Mouse (Mus musculus) heart, embryonic 16.5 days (tissue): ENCODE measurements at regions not wholly inside any gene's neighbourhood (a gene's known extent, or its start where the extent isn't known, plus 50 kb on each side); places are given as distances from the start of the nearest gene placed in this dataset.

Experiments
- ATAC-seq: fragments of 200-750 bp; cut with Nextera tagmentation; replicated peaks from 2 replicates; pipeline ENCODE4 v1.8.0; 2017; ENCODE audit warnings: moderate number of reproducible peaks; ENCODE audit not compliant: insufficient read depth, low FRiP score; ENCODE audit errors: extremely low read depth
- H3K27ac ChIP-seq: fragments of 300-500 bp; sonication (generic); 2 replicates; pipeline ENCODE4 v1.5.1; 2014; ENCODE audit warnings: mild to moderate bottlenecking, low read length, control low read depth, moderate library complexity
- H3K27me3 ChIP-seq: fragments of 300-500 bp; sonication (generic); 2 replicates; pipeline ENCODE4 v1.6.1; 2014; ENCODE audit warnings: low read length, mixed read lengths; ENCODE audit not compliant: control insufficient read depth, insufficient read depth
- H3K36me3 ChIP-seq: fragments of 300-500 bp; sonication (generic); 2 replicates; pipeline ENCODE4 v1.6.1; 2014; ENCODE audit not compliant: control insufficient read depth, insufficient read depth
- H3K4me1 ChIP-seq: fragments of 300-500 bp; sonication (generic); 2 replicates; pipeline ENCODE4 v1.6.1; 2014; ENCODE audit warnings: low read length, mixed read lengths; ENCODE audit not compliant: control insufficient read depth, insufficient read depth
- H3K4me2 ChIP-seq: fragments of 300-500 bp; sonication (generic); 2 replicates; pipeline ENCODE4 v1.6.1; 2014; ENCODE audit warnings: low read depth, mild to moderate bottlenecking, control low read depth, low read length
- H3K4me3 ChIP-seq: fragments of 300-500 bp; sonication (generic); 2 replicates; pipeline ENCODE4 v1.5.1; 2014; ENCODE audit warnings: mild to moderate bottlenecking, control low read depth, low read length
- H3K9ac ChIP-seq: fragments of 300-500 bp; sonication (generic); 2 replicates; pipeline ENCODE4 v1.6.1; 2014; ENCODE audit warnings: low read length, control low read depth
- H3K9me3 ChIP-seq: fragments of 300-500 bp; sonication (generic); replicated peaks from 2 replicates; pipeline ENCODE4 v1.6.1; 2016; ENCODE audit warnings: low read length; ENCODE audit not compliant: control insufficient read depth
- WGBS: fragments of 180-500 bp; shearing (Covaris S2); extraction: QIAGEN DNeasy Blood & Tissue Kit; methylation state at CpG from one replicate; pipeline ENCODE4 v1.1.7; 2014; 5-methylcytosine and 5-hydroxymethylcytosine counted together

- no peaks in the 10 kb centered on the region for H3K27me3 ChIP-seq
- 70% methylated on average over 1 of the region's 1 CpGs for WGBS
- no peak overlapping the region for H3K4me3 ChIP-seq
- H3K27ac ChIP-seq = no peak overlapping the region
- H3K9me3 ChIP-seq = no peaks in the 10 kb centered on the region
- no peaks in the 10 kb centered on the region for H3K4me1 ChIP-seq
- H3K36me3 ChIP-seq = no peaks in the 10 kb centered on the region
- no peak overlapping the region for H3K9ac ChIP-seq
- no peak for ATAC-seq
- no peak overlapping the region for H3K4me2 ChIP-seq
These were observed 648.0 kb upstream of the Nova1 start for GRCm38 (mm10) chr12:47466740-47467139.

- no peak overlapping the region for H3K4me3 ChIP-seq
- 63% methylated on average over 5 of the region's 5 CpGs for WGBS
- ATAC-seq = no peak
- H3K4me1 ChIP-seq = no peaks in the 10 kb centered on the region
- H3K36me3 ChIP-seq = no peaks in the 10 kb centered on the region
- no peak overlapping the region for H3K9ac ChIP-seq
- H3K27me3 ChIP-seq = no peaks in the 10 kb centered on the region
- H3K9me3 ChIP-seq = no peaks in the 10 kb centered on the region
- H3K27ac ChIP-seq = no peak overlapping the region
- no peak overlapping the region for H3K4me2 ChIP-seq
These were observed 647.2 kb upstream of the Nova1 start for GRCm38 (mm10) chr12:47465924-47466323.

GRCm38 (mm10) chr12:47431669-47432068 lies 612.9 kb upstream of the Nova1 start:
- H3K9me3 ChIP-seq = no peaks in the 10 kb centered on the region
- H3K9ac ChIP-seq = no peak overlapping the region
- H3K4me1 ChIP-seq = no peaks in the 10 kb centered on the region
- no peaks in the 10 kb centered on the region for H3K27me3 ChIP-seq
- no peak overlapping the region for H3K4me2 ChIP-seq
- H3K27ac ChIP-seq = no peak overlapping the region
- ATAC-seq = no peak
- H3K4me3 ChIP-seq = no peak overlapping the region
- WGBS = 52% methylated on average over 1 of the region's 1 CpGs
- H3K36me3 ChIP-seq = no peaks in the 10 kb centered on the region

- 71% methylated on average over 4 of the region's 4 CpGs for WGBS
- Histone ChIP-seq H3K27ac (no peak overlapping the region), H3K27me3 (no peaks in the 10 kb centered on the region), H3K4me3 (no peak overlapping the region), H3K4me2 (no peak overlapping the region), H3K9me3 (no peaks in the 10 kb centered on the region), H3K9ac (no peak overlapping the region), H3K4me1 (no peaks in the 10 kb centered on the region; the same call in 1 of the 2 replicates), H3K36me3 (no peaks in the 10 kb centered on the region)
- ATAC-seq = no peak
These were observed 593.5 kb upstream of the Nova1 start for GRCm38 (mm10) chr12:47412251-47412650.

GRCm38 (mm10) chr12:47406563-47406962 lies 587.8 kb upstream of the Nova1 start:
- no peak for ATAC-seq
- H3K36me3 ChIP-seq = no peaks in the 10 kb centered on the region
- H3K27ac ChIP-seq = no peak overlapping the region
- no peak overlapping the region for H3K9ac ChIP-seq
- H3K9me3 ChIP-seq = no peaks in the 10 kb centered on the region
- no peak overlapping the region for H3K4me3 ChIP-seq
- no peak overlapping the region for H3K4me2 ChIP-seq
- no peaks in the 10 kb centered on the region; the same call in 1 of the 2 replicates for H3K4me1 ChIP-seq
- WGBS = 77% methylated on average over 2 of the region's 2 CpGs
- H3K27me3 ChIP-seq = no peaks in the 10 kb centered on the region

GRCm38 (mm10) chr12:47406131-47406530 lies 587.4 kb upstream of the Nova1 start:
- H3K9ac ChIP-seq = no peak overlapping the region
- H3K36me3 ChIP-seq = no peaks in the 10 kb centered on the region
- H3K9me3 ChIP-seq = no peaks in the 10 kb centered on the region
- H3K27ac ChIP-seq = no peak overlapping the region
- ATAC-seq = no peak
- H3K4me1 ChIP-seq = no peaks in the 10 kb centered on the region; the same call in 1 of the 2 replicates
- no peak overlapping the region for H3K4me3 ChIP-seq
- WGBS = 84% methylated on average over 2 of the region's 2 CpGs
- no peak overlapping the region for H3K4me2 ChIP-seq
- no peaks in the 10 kb centered on the region for H3K27me3 ChIP-seq

- no peak for ATAC-seq
- no peak overlapping the region for H3K4me2 ChIP-seq
- H3K4me1 ChIP-seq = no peaks in the 10 kb centered on the region
- WGBS = 57% methylated on average over 1 of the region's 1 CpGs
- H3K36me3 ChIP-seq = no peaks in the 10 kb centered on the region
- no peak overlapping the region for H3K4me3 ChIP-seq
- no peaks in the 10 kb centered on the region for H3K9me3 ChIP-seq
- H3K9ac ChIP-seq = no peak overlapping the region
- no peak overlapping the region for H3K27ac ChIP-seq
- no peaks in the 10 kb centered on the region for H3K27me3 ChIP-seq
These were observed 564.5 kb upstream of the Nova1 start for GRCm38 (mm10) chr12:47383225-47383624.

GRCm38 (mm10) chr12:47353269-47353668 lies 534.5 kb upstream of the Nova1 start:
- H3K9me3 ChIP-seq = no peaks in the 10 kb centered on the region
- 50% methylated on average over 2 of the region's 2 CpGs for WGBS
- H3K4me3 ChIP-seq = no peak overlapping the region
- H3K4me1 ChIP-seq = no peaks in the 10 kb centered on the region
- no peaks in the 10 kb centered on the region for H3K36me3 ChIP-seq
- H3K27ac ChIP-seq = no peak overlapping the region
- no peak overlapping the region for H3K4me2 ChIP-seq
- H3K27me3 ChIP-seq = no peaks in the 10 kb centered on the region
- H3K9ac ChIP-seq = no peak overlapping the region
- ATAC-seq = no peak

- Histone ChIP-seq H3K4me3 (no peak overlapping the region), H3K4me1 (no peaks in the 10 kb centered on the region), H3K4me2 (no peak overlapping the region), H3K9ac (no peak overlapping the region), H3K9me3 (no peaks in the 10 kb centered on the region), H3K27me3 (no peaks in the 10 kb centered on the region), H3K27ac (no peak overlapping the region), H3K36me3 (no peaks in the 10 kb centered on the region)
- WGBS = 84% methylated on average over 1 of the region's 1 CpGs
- no peak for ATAC-seq
These were observed 532.5 kb upstream of the Nova1 start for GRCm38 (mm10) chr12:47351229-47351628.

- Histone ChIP-seq H3K4me2 (no peak overlapping the region), H3K27me3 (no peaks in the 10 kb centered on the region), H3K9me3 (no peaks in the 10 kb centered on the region), H3K4me1 (no peaks in the 10 kb centered on the region), H3K4me3 (no peak overlapping the region), H3K36me3 (no peaks in the 10 kb centered on the region), H3K27ac (no peak overlapping the region), H3K9ac (no peak overlapping the region)
- no peak for ATAC-seq
- 16% methylated on average over 2 of the region's 2 CpGs for WGBS
These were observed 494.7 kb upstream of the Nova1 start for GRCm38 (mm10) chr12:47313413-47313812.
